Mouse (Mus musculus) embryonic fibroblast, embryonic 13.5 days (primary cell): ENCODE measurements around the gene Rabggtb. TPM values are rescaled to one million over a fixed set of nuclear protein-coding genes. Genes with fewer than 3 reads are reported as not detected.

ENCODE experiments used
- H3K27ac ChIP-seq: 2 replicates; pipeline ENCODE4 v1.5.1; 2012; ENCODE audit warnings: low read length, control low read depth, inconsistent platforms; ENCODE audit not compliant: insufficient read depth
- H3K4me1 ChIP-seq: 2 replicates; pipeline ENCODE4 v1.6.1; 2011; ENCODE audit warnings: low read length; ENCODE audit not compliant: control insufficient read depth, insufficient read depth
- H3K4me3 ChIP-seq: 2 replicates; pipeline ENCODE4 v1.5.1; 2011; ENCODE audit warnings: mild to moderate bottlenecking, control low read depth, low read length; ENCODE audit not compliant: insufficient read depth
- CTCF ChIP-seq: IDR thresholded peaks from 2 replicates; pipeline ENCODE4 v1.5.1; 2011; ENCODE audit warnings: mild to moderate bottlenecking, control low read depth, low read length, moderate library complexity, borderline replicate concordance; ENCODE audit not compliant: insufficient read depth
- POLR2A ChIP-seq: IDR thresholded peaks from 2 replicates; pipeline ENCODE4 v1.6.1; 2011; ENCODE audit warnings: low read depth, mild to moderate bottlenecking, control low read depth, low read length, moderate library complexity
- polyA plus RNA-seq: library from polyadenylated mRNA; stranded (reverse); fragments of >200 nt; gene quantifications from 2 replicates; pipeline ENCODE4 v1.2.4, GENCODE M21; 2011; ENCODE audit warnings: low read depth; ENCODE audit not compliant: missing spikeins, insufficient read length

Gene Rabggtb
- polyA plus RNA-seq, 1 experiment = 71.9 TPM

DNA sequence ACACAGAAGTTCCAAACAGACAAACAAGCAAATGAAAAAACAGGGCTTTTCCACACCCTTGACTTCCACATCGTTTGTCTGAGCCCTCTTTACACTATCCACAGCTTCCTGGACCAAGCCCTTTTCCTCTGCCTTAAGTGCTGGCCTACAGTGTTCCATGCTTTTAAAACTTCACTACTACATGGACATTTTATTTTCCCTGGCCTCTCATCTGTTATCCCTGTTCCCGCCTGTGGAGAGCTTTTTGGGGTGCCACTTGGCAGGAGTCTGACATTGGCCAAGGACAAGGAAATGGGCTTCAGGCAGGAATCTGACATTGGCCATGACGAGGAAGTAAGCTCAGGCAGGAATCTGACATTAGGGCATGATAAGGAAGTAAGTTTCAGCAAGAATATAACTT, 10.2 kb downstream of the Rabggtb start:
- 0 out of 2 replicates have a peak, but pooled peaks cover 2% of the 10 kb centered on the region for H3K4me1 ChIP-seq
- H3K4me3 ChIP-seq = no peak overlapping the region
- TF ChIP-seq CTCF (no peak), POLR2A (no peak)
- no peak overlapping the region for H3K27ac ChIP-seq

DNA sequence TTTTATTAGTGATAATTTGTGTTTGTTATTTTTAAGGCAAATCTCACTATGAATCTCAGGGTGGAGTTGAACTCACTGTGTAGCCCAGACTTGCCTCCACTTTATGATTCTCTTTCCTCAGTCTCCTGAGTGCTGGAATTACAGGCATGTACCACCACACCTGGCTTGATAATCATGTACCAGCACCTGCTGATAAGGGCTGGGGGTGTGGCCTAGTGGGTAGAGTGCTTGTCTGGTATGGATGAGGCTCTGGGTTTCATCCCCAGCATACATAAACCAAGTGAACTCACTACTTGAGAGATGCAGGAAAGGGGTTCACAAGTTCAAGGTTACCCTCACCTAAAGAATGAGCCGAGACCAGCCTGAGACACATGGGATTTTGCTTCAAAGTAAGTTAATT, 10.9 kb downstream of the Rabggtb start:
- H3K4me3 ChIP-seq = no peak overlapping the region
- no peak overlapping the region for H3K27ac ChIP-seq
- H3K4me1 ChIP-seq = no peaks in the 10 kb centered on the region
- TF ChIP-seq CTCF (no peak), POLR2A (no peak)

DNA sequence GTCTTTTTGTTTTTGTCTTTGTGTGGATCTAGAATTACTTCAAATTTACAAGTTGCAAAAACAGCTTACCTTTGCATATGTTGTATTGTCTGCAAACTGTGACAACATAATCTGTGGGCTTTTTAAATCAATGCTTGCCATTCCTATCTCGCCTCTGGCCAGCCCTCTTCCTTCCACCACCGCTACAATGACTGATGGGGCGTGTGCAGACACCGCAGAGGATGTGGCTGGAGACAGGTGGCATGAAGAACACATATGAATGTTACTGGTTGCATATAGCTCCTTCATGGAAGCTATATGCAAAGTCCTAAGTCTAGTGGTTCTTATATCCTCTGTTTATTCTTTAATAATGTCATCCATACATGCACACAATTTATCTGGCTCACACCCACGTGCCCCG, 15.6 kb downstream of the Rabggtb start:
- TF ChIP-seq POLR2A (no peak), CTCF (no peak)
- Histone ChIP-seq H3K4me1 (no peaks in the 10 kb centered on the region), H3K27ac (no peak overlapping the region), H3K4me3 (no peak overlapping the region)

DNA sequence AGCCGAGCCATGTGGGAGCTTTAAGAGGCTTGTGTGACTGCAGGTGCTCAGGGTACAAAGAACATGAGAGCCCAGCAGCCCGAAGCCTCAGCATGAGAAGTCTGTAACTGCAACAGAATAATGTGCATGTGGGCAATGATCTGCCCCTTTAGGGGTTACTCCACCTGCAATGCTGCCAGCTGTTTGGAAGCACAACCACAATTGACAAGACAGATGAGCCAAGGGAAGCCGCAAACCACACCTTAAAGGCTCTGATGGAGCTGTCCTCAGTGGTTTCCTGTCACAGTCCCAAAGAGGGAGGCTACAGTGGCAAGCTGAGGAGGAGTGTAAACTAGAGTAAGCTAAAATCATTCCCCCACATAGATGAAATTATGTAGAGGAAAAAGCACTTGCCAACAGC, 17.4 kb downstream of the Rabggtb start:
- TF ChIP-seq CTCF (no peak), POLR2A (no peak)
- H3K27ac ChIP-seq = no peak overlapping the region
- H3K4me1 ChIP-seq = no peaks in the 10 kb centered on the region
- no peak overlapping the region for H3K4me3 ChIP-seq

DNA sequence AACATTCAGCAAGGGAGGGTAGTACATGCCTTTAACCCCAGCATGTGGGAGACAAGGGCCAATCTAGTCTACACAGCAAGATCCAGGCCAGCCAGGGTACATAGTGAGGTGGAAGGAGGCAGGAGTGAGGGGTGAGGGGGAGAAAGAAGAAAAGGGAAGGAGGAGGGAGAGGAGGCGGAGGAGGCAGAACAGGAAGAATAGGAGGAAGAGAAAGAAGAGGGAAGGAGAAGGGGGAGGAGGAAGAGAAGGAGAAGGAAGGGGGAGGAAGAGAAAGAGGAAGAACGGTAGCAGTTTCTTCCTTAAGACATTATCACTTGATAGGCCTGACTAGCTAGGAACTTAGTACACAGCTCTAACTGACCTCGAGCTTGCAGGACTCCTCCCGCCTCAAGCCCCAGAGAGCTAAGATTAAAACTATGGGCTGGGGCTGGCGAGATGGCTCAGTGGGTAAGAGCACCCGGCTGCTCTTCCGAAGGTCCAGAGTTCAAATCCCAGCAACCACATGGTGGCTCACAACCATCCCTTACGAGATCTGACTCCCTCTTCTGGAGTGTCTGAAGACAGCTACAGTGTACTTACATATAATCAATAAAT, 23.5 kb downstream of the Rabggtb start:
- no peaks in the 10 kb centered on the region for H3K4me1 ChIP-seq
- no peak for TF ChIP-seq CTCF
- TF ChIP-seq POLR2A = no peak
- H3K4me3 ChIP-seq = no peak overlapping the region
- no peak overlapping the region for H3K27ac ChIP-seq

DNA sequence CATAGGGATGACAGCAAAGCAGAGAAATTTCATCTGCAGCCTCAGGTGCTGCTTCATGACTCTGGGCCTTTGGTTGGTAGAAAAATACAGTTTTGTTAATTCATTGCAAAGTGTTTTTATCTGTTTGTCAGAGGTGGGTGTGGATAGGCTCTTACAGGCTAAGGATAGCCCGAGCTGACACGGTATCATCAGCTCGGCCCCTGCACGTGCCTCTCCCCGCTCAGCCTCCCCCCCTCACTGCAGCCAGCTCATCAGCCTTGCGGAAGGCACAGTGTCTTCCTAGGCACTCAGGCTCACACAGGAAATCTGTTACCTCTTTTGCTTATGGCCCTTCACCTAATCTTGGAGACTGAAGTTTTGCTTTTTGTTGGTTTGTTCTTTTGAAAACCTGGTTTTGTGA, 24.7 kb downstream of the Rabggtb start:
- H3K4me1 ChIP-seq = no peaks in the 10 kb centered on the region
- no peak for TF ChIP-seq CTCF
- TF ChIP-seq POLR2A = no peak
- H3K27ac ChIP-seq = no peak overlapping the region
- no peak overlapping the region for H3K4me3 ChIP-seq

DNA sequence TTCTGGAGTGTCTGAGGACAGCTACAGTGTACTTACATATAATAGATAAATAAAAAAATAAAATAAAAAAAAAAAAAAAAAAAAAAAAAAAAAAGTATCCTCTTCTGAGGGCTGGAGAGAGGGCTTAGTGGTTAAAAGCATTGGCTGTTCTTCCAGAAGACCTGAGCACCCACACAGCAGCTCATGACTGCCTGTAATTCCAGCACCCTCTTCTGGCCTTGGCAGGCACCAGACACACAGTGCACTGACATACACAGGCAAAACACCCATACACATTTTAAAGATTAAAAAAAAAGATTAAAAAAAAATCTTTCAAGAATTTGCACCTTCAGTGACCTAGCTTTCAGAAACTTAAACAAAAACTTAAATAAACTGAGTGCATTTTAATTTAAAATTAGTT, 26.5 kb downstream of the Rabggtb start:
- Histone ChIP-seq H3K4me3 (no peak overlapping the region), H3K27ac (no peak overlapping the region), H3K4me1 (no peaks in the 10 kb centered on the region)
- no peak for TF ChIP-seq POLR2A
- no peak for TF ChIP-seq CTCF

DNA sequence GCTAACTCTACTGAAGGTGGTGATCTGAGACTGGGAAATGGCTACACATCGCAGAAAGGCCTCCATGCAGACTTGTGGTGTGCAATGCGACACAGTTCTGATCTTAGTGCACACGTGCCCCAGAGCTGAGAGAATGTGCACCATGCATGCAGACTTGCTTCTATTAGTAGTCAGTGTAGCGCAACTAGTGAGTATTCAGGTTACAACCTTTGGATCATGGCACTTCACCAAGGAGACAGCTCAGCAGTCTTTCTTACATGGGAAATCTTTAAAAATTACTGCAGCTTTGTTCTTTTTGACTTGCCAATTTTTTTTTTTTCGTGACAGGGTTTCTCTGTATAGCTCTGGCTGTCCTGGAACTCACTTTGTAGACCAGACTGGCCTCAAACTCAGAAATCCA, 41.4 kb downstream of the Rabggtb start:
- no peak overlapping the region for H3K27ac ChIP-seq
- no peaks in the 10 kb centered on the region for H3K4me1 ChIP-seq
- H3K4me3 ChIP-seq = no peak overlapping the region
- TF ChIP-seq POLR2A (no peak), CTCF (no peak)

DNA sequence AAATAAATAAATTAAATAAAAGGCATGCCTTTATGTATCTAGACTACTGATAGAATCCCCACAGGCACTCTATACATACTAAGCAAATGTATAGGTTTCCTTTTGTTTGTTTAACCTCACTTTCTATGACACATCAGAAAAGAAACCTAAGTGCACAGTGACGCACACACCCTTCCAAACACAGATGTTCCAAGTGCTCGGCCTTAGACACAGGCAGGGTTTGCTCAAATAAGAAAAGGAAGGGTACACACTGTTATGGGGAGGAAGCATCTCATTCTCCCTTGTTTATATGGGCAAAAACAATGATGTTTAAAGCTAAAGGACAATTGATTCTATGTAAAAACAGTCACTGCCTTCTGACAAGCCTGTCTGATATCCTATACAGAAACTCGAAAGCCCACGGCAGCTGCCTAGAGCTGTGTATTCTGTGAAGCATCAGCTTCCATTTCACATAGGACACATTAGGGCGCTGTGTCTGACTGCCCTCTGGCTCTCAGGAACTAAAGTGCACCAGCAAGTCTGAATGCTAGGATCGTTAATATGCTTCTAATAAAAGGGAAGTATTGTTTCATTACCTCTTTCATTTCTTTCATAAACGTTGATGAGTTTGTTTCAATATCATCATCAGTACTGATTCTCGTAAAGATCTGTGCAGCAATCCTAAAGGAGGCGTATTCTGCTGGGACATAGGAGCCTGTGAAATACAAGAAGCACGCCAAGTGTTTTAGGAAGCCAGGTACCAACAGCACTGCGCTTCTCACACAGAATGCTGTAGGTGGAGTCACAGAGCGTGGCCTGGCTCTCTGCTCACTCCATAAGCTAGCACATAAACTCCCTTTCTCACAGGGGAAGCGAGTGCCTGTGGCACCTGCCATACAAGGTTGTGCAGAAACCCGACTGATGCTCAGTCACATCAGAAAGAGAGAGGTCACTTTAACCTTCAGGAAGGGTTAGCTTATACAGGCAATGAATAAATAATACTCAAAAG, 45.4 kb downstream of the Rabggtb start:
- TF ChIP-seq POLR2A = no peak
- TF ChIP-seq CTCF = no peak
- H3K4me3 ChIP-seq = no peak overlapping the region
- no peaks in the 10 kb centered on the region for H3K4me1 ChIP-seq
- H3K27ac ChIP-seq = no peak overlapping the region
